Mouse (Mus musculus) left cerebral cortex, postnatal 14 days (tissue): ENCODE measurements at regions not wholly inside any gene's neighbourhood (a gene's known extent, or its start where the extent isn't known, plus 50 kb on each side); places are given as distances from the start of the nearest gene placed in this dataset.

ENCODE experiments used
- DNase-seq, 2 experiments: peaks; one replicate each; pipeline ENCODE4 v3.0.0; 2021 to 2022; ENCODE audit warnings: low spot score in 2 of 2, mixed read lengths in 1 of 2
- intact Hi-C: fragments of 180-260 bp; cut with DNase I; formaldehyde crosslinking; loops from one replicate; pipeline ENCODE4 v1.15.1; 2025

- intact Hi-C loops, result no loop called here
- no peak for DNase-seq
Measured at GRCm38 (mm10) chr12:8111484-8111883, 96.4 kb upstream of the Ldah start.

DNA sequence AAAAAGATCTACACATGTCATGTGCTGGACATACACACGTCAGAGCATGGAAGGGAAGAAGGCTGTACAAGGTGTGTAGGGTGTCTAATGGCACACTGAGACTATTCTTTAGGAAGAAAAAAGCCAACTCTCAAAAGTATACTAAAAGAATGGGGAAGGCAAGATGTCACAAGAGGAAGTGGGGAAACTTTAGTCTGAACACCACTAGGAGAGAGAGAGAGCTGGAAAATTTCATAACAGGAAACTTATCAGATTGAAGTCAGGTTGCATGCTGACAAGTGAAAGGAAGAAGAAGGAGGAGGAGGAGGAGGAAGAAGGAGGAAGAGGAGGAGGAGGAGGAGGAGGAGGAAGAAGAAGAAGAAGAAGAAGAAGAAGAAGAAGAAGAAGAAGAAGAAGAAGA is 52.3 kb upstream of the Ldah start:
- intact Hi-C loops, result no loop called here
- no peak for DNase-seq
